Mouse (Mus musculus): Measurements from ENCODE around the gene Rgl2.

Rgl2 gene

DNA sequence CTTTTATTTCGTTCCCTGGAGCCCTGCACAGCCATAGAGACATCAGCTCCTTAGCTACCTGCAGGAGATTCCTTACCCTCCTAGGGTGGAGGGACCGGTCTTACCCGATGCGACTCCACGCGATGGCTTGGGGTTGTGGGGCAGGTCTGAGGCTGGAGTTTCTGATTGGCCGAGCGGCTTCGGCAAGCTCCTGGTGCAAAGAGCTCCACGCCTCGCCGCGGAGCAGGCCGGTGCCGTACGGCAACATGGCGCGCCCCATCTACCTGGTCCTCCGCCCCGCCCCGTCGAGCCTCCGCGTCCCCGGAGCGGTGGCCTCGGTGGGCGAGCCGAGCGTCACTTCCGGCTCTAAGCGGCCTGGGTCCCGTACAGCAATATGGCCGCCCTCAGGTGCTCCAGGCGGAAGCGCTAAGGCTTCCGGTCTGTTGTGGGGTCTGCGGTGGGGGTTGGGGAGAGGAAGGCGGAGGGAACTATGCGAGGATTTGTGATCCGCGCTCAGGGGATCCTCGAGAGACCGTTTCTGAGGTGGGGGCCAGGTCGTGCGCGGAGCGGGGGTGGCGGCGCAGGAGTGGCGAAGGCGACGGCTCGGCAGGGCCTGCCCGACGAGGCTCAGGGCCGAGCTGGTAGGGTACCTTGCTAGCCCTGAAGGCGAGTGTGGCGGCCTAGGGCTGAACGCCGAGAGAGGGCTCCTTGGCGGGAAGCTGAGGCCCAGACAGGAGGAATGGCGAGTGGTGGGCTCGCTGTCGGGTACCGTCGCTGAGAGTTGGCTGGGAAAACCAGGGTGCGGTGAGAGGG, 20.1 kb upstream of the Rgl2 start, which contains the start of gene Daxx:
TSS of gene Daxx (plus strand) at position 338 of the 792 bp plus-strand sequence.
- peak; percentile 98 to 99 for DNase-seq

DNA sequence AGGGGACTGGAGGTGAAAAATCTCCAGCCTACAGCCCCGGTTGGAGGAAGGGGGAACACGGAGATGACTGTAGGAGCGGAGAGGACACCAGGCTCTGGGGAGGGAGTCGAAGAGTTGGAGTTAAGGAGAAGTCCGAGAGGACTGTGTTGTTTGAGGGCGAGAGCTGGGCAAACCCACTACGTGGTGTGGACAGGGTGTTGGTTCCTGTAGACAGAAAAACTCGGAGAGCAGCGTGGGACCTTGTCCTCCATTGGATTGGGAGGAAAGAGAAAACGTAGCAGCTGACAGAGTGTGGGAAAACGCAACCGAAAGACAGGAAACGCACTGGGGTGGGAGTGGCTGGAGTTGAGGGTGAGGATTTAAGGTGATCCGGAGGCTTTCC, 19.5 kb upstream of the Rgl2 start:
- peak; percentile 70 to 77 for DNase-seq

GRCm38 (mm10) chr17:33910346-33911051, 18.8 kb upstream of the Rgl2 start:
- DNase-seq = no peak

DNA sequence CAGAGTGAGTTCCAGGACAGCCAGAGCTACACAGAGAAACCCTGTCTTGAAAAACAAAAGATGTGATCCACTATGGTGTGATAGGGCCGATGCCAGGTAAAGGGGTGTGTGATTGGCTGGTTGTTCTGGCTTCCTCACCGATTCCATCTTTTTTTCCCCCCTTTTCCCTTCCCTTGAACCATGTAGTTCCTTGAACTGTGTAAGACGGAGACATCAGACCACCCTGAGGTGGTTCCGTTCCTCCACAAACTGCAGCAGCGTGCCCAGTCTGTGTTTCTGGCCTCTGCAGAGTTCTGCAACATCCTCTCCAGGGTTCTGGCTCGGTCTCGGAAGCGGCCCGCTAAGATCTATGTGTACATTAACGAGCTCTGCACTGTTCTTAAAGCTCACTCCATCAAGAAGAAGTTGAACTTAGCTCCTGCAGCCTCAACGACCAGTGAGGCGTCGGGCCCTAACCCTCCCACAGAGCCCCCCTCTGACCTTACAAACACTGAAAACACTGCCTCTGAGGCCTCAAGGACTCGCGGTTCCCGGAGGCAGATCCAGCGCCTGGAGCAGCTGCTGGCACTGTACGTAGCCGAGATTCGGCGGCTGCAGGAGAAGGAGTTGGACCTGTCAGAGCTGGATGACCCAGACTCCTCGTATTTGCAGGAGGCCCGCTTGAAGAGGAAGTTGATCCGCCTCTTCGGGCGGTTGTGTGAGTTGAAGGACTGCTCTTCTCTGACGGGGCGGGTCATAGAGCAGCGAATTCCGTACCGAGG, 18.1 kb upstream of the Rgl2 start:
- DNase-seq = no peak

GRCm38 (mm10) chr17:33911813-33912414, 17.4 kb upstream of the Rgl2 start:
- no peak for DNase-seq

DNA sequence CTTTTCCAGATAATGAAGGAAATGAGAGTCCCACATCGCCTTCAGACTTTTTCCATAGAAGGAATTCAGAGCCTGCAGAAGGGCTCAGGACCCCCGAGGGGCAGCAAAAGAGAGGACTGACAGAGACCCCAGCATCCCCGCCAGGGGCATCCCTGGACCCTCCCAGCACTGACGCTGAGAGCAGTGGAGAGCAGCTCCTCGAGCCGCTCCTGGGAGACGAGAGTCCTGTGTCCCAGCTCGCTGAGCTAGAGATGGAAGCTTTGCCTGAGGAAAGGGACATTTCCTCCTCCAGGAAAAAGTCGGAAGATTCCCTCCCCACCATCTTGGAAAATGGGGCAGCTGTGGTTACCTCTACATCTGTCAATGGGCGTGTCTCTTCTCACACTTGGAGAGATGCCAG, 16.1 kb upstream of the Rgl2 start:
- no peak for DNase-seq

GRCm38 (mm10) chr17:33913905-33914304, 15.4 kb upstream of the Rgl2 start:
- DNase-seq = no peak

GRCm38 (mm10) chr17:33914969-33915391, 14.4 kb upstream of the Rgl2 start:
- DNase-seq = no peak

DNA sequence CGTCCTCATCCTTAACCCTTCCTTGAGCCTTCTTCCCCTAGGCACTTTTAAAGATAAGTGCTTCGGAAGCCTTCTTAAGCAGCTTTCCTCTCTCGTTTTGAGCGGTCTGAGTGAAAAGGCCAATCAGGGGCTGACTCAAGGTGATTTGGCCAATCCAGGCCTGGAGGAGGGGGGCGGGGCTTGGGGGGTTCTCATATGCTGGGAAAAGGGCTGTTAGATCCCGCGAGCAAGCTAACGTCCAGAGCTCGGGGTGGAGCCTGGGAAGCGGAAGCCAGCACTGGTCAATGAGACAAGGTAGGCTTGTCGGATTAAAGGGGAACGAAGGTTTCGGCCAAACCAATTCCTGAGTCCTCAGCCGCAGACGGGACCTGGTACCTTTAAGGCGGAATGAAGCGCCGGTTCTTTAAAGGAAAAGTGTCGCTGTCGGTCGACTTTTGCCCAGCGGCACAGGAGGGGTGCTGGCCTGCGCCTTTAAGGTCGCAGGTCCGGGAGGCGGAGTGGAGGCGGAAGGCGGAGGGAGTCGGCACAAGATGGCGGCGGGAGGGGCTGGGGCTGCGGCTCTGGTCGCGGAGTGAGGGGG, 13.6 kb upstream of the Rgl2 start, which contains the start of the genes Tapbp and Zbtb22:
TSS of gene Tapbp (plus strand) at position 229 of the 580 bp plus-strand sequence.
TSS of gene Zbtb22 (plus strand) at position 234 of the 580 bp plus-strand sequence.
- DNase-seq = peak; percentile 98 to 99

DNA sequence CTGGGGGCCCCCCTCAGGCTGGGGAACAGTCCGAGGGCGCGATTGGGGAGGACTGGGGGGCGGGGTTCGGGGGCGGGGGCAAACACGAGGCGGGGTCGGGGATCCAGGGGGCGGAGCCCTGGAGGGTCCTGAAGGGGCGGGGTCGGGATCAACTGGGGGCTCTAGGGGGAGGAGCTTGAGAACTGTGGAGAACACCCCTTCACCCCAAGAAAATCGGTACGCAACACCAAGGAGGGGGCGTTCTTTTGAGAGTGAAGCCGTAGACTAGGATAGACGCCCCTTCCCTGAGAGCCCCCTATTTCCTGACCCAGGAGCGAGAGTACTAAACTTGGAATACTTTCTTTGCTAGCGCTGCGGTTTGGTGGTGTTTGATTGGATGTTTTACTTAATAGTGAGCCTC, 13.0 kb upstream of the Rgl2 start:
- DNase-seq = no peak

GRCm38 (mm10) chr17:33916847-33917655, 12.3 kb upstream of the Rgl2 start:
- DNase-seq = no peak

DNA sequence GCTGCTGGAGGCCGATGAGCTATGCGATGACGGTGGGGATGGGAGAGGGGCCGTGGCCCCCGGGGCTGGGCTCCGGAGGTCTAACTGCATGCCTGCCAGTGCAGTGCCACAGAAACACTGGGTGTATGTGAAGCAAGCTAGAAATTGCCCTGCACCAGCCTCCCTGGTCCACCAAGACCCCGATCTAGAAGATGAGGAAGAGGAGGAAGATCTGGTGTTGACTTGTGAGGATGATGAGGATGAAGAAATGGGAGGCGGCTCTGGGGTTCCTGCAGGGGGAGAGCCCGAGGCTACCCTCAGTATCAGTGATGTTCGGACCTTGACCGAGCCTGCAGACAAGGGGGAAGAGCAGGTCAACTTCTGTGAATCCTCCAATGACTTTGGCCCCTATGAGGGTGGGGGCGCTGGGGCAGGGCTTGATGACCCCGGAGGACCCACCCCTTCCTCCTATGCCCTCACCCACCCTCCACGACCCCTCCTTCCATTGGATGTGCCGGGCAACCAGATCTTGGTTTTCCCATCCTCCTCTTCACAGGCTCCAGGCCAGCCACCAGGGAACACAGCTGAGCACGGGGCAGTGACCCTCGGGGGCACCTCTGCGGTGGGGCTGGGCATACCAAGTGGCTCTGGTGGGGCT, 11.6 kb upstream of the Rgl2 start:
- DNase-seq = no peak

GRCm38 (mm10) chr17:33918293-33919203, 10.8 kb upstream of the Rgl2 start:
- DNase-seq = peak; percentile 41 to 50

DNA sequence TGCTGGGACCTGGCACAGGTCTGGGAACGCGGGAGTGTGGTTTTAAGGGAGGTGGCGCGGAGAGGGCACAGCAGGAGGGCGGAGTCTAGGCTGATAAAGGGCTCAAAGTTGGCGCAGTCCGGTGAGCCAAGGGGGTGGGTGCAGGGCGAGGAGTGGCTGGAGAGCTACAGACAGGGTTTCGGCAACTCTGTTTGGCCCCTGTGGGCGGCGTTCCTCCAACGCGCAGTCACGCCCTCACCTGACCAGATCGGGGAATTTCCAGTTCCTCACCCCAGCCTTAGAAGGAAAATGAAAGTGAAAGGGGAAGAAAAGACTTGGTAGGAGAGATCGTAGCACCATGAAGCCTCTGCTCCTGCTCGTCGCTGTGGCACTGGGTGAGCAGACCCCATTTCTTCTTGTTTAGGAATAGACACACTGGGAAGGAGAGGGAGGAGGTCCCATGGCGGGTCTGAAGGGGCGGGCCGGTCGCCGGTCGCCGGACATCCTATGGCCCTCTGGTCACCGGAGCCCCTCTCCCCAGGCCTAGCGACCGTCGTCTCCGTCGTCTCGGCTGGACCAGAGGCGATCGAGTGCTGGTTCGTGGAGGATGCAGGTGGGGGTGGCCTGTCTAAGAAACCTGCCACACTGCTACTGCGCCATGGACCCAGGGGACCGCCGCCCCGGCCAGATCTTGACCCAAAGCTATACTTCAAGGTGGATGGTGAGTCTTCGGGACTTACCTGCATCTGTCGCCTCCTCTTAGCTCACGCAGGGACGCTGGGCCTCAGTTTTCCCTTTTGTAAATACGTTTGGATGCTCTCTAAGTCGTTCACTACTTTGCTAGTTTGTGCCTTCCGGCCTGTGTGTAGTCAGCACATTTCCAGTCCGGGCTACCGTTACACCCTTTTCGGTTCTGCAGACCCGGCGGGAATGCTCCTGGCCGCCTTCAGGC, 9.7 kb upstream of the Rgl2 start:
- peak; percentile 96 to 97 for DNase-seq

DNA sequence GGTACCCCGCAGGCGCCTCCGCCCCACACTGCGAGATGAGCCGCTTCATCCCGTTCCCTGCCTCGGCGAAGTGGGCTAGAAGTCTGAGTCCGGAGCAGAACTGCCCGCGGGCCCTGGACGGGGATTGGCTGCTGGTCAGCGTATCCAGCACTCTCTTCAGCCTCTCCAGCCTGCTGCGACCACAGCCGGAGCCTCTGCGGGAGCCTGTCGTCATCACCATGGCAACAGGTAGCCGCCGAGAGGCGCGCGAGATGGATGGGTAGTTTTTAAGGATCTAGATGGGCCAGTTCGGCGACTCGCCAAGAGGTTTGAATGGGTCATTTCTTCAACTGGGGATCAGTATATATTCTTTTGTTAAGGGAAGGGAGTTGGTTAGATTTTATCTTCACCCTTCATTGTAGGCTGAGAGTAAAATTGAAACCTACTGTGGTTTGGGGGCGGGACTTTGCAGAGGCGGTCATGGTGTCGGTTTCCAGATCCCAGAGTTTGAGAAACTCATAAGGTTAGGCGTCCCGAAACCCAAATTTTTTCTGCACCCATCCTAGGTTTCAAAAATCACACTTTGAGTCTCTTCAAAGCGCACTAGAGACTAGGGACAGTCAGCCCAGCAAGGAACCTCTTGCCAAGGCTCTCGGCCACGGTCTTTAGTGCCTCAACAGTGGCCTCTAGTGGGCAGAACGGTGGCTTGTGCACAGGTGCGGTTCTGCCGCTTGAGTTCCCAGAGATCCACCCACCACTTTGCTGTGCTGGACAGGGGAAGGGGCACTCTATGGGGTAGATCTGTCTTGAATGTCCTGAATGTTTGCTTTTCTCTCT, 8.9 kb upstream of the Rgl2 start:
- peak; percentile 85 to 88 for DNase-seq

DNA sequence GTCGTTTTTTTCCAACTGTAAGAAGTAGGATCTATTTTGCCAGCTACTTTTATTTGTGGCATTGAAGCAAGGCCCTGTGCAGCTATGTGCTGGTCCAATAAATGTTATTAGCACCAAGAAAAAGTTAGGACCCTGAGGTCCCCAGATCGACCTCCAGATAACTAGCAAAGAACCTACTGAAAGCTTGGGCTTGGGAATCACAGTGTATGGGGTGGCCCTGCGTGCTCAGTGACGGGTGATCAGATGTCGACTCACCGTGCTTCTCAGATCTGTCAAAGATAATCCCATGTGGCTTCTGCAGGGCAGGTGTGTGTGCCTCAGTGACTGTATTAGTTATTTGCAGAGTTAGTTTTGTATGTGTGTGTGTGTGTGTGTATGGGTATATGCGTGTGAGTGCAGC, 8.0 kb upstream of the Rgl2 start:
- DNase-seq = no peak

GRCm38 (mm10) chr17:33924577-33925283, 4.6 kb upstream of the Rgl2 start:
- DNase-seq = peak in 1 of 2 experiments; percentile 36

All from lung, adult 18-20 months (tissue).